Mouse (Mus musculus) embryo, embryonic 11 days (tissue): ENCODE data around the gene Ppp1r9a.

Experiments
- DNase-seq: peaks from one replicate; pipeline ENCODE4 v3.0.0-alpha.2; 2015

The Ppp1r9a gene

GRCm38 (mm10) chr6:5113103-5113502 lies 210.4 kb downstream of the Ppp1r9a start:
- DNase-seq = no peak

- DNase-seq = no peak
Measured at GRCm38 (mm10) chr6:5113734-5114133, 211.0 kb downstream of the Ppp1r9a start.

GRCm38 (mm10) chr6:5114857-5115256 lies 212.1 kb downstream of the Ppp1r9a start:
- no peak for DNase-seq

- DNase-seq = no peak
Measured at GRCm38 (mm10) chr6:5119181-5119910, 216.6 kb downstream of the Ppp1r9a start.

- no peak for DNase-seq
Measured at GRCm38 (mm10) chr6:5120229-5120628, 217.5 kb downstream of the Ppp1r9a start.

- DNase-seq = no peak
Measured at GRCm38 (mm10) chr6:5129364-5130093, 226.8 kb downstream of the Ppp1r9a start.

- DNase-seq = no peak
Measured at GRCm38 (mm10) chr6:5134986-5135385, 232.3 kb downstream of the Ppp1r9a start.

- no peak for DNase-seq
Measured at GRCm38 (mm10) chr6:5136046-5136445, 233.3 kb downstream of the Ppp1r9a start.

- no peak for DNase-seq
Measured at GRCm38 (mm10) chr6:5138875-5139631, 236.3 kb downstream of the Ppp1r9a start.

GRCm38 (mm10) chr6:5139666-5140065 lies 236.9 kb downstream of the Ppp1r9a start:
- no peak for DNase-seq

GRCm38 (mm10) chr6:5147488-5148142 lies 244.9 kb downstream of the Ppp1r9a start:
- no peak for DNase-seq

- no peak for DNase-seq
Measured at GRCm38 (mm10) chr6:5149941-5150340, 247.2 kb downstream of the Ppp1r9a start.

- DNase-seq = no peak
Measured at GRCm38 (mm10) chr6:5151171-5151570, 248.5 kb downstream of the Ppp1r9a start.

- no peak for DNase-seq
Measured at GRCm38 (mm10) chr6:5152185-5152584, 249.5 kb downstream of the Ppp1r9a start.

GRCm38 (mm10) chr6:5154786-5155185 lies 252.1 kb downstream of the Ppp1r9a start:
- DNase-seq = no peak

GRCm38 (mm10) chr6:5155313-5155927 lies 252.7 kb downstream of the Ppp1r9a start:
- DNase-seq = no peak

GRCm38 (mm10) chr6:5156541-5157425 lies 254.1 kb downstream of the Ppp1r9a start:
- DNase-seq = no peak

- no peak for DNase-seq
Measured at GRCm38 (mm10) chr6:5159385-5159791, 256.7 kb downstream of the Ppp1r9a start.

- no peak for DNase-seq
Measured at GRCm38 (mm10) chr6:5162052-5162451, 259.3 kb downstream of the Ppp1r9a start.

GRCm38 (mm10) chr6:5163507-5164144 lies 260.9 kb downstream of the Ppp1r9a start:
- no peak for DNase-seq

- DNase-seq = no peak
Measured at GRCm38 (mm10) chr6:5164855-5165254, 262.1 kb downstream of the Ppp1r9a start.
